Mouse (Mus musculus) gastrocnemius, postnatal 4 days (tissue): ENCODE data around the gene Mavs. TPM values are rescaled to one million over a fixed set of nuclear protein-coding genes. Genes with fewer than 3 reads are reported as not detected.
A peak's percentile ranks its signal among the peaks of the same experiment; 100 is the strongest.

ENCODE experiments used
- DNase-seq, 2 experiments: peaks; one replicate each; pipeline ENCODE4 v3.0.0; 2021 to 2022; ENCODE audit warnings: low spot score in 2 of 2, mixed read lengths in 2 of 2
- microRNA-seq: library from miRNA; unstranded; fragments of <30 nt; microRNA quantifications from one replicate; pipeline ENCODE4 v1.2.0, GENCODE M21; 2021
- total RNA-seq, 2 experiments: library from RNA; stranded (reverse); gene quantifications; 2 replicates each; pipeline ENCODE4 v1.2.3; 2021

The Mavs gene
- total RNA-seq, 2 experiments from 2014 or later: 23.5 to 26.9 TPM

GRCm38 (mm10) chr2:131260544-131261307, 26.9 kb downstream of the Mavs start:
- no peak for DNase-seq

- DNase-seq: no peak
Measured at GRCm38 (mm10) chr2:131261481-131262212, 27.8 kb downstream of the Mavs start.

GRCm38 (mm10) chr2:131262213-131262672, 28.4 kb downstream of the Mavs start, which contains the start of gene Pank2:
TSS of gene Pank2 (plus strand) at chr2:131262495.
- peak; percentile 91 to 96 for DNase-seq

GRCm38 (mm10) chr2:131262680-131263670, 29.1 kb downstream of the Mavs start:
- DNase-seq: no peak

- no peak for DNase-seq
Measured at GRCm38 (mm10) chr2:131264027-131264426, 30.2 kb downstream of the Mavs start.

- DNase-seq: no peak
Measured at GRCm38 (mm10) chr2:131265056-131265455, 31.2 kb downstream of the Mavs start.

GRCm38 (mm10) chr2:131275493-131275892, 41.6 kb downstream of the Mavs start:
- no peak for DNase-seq

GRCm38 (mm10) chr2:131276722-131277121, 42.9 kb downstream of the Mavs start:
- DNase-seq: no peak

GRCm38 (mm10) chr2:131281596-131281995, 47.7 kb downstream of the Mavs start:
- no peak for DNase-seq

- DNase-seq: no peak
Measured at GRCm38 (mm10) chr2:131286276-131286675, 52.4 kb downstream of the Mavs start.

GRCm38 (mm10) chr2:131290669-131291068, 56.8 kb downstream of the Mavs start:
- DNase-seq: no peak

- DNase-seq: no peak
Measured at GRCm38 (mm10) chr2:131296746-131297261, 62.9 kb downstream of the Mavs start.

Small RNAs within 50 kb of the gene (microRNA-seq; reads per million reads assigned to microRNA genes)
- 13.5 reads per million, percentile 31 among the genes with 10 or more reads in this experiment for gene Mir103-2

Other genes starting within 250 kb of the Mavs start
- 1 to 10 TPM; 5.5 to 6.5 TPM for gene Gfra4, start 191.0 kb upstream of the Mavs start, total RNA-seq
- 10 to 100 TPM; 13.2 to 15.2 TPM for gene Adam33, start 170.2 kb upstream of the Mavs start, total RNA-seq
- 1 to 10 TPM; 2.5 to 2.9 TPM for gene Siglec1, start 147.3 kb upstream of the Mavs start, total RNA-seq
- gene Hspa12b, start 106.8 kb upstream of the Mavs start, total RNA-seq: 10 to 100 TPM; 30.6 to 32.6 TPM
- not detected for gene Gm11037, start 100.6 kb upstream of the Mavs start, total RNA-seq
- 10 to 100 TPM; 11.7 to 14.5 TPM for gene 1700037H04Rik, start 74.0 kb upstream of the Mavs start, total RNA-seq
- gene Cenpb, start 54.0 kb upstream of the Mavs start, total RNA-seq: 10 to 100 TPM; 63.8 to 70.1 TPM
- gene Cdc25b, start 47.1 kb upstream of the Mavs start, total RNA-seq: 10 to 100 TPM; 18.0 to 22.4 TPM
- gene Spef1, start 46.8 kb upstream of the Mavs start, total RNA-seq: 1 to 10 TPM; 5.8 to 6.6 TPM
- 10 to 100 TPM; 17.4 to 21.7 TPM for gene Ap5s1, start 27.0 kb upstream of the Mavs start, total RNA-seq
- 10 to 100 TPM; 41.3 to 44.0 TPM for gene Pank2, start 28.4 kb downstream of the Mavs start, total RNA-seq
- gene Rnf24, start 118.8 kb downstream of the Mavs start, total RNA-seq: 1 to 10 TPM; 6.0 to 7.0 TPM